Mouse (Mus musculus) adrenal gland, postnatal 14 days (tissue): ENCODE results near the gene Cyp17a1. TPM values are rescaled to one million over a fixed set of nuclear protein-coding genes. Genes with fewer than 3 reads are reported as not detected.
A peak's percentile ranks its signal among the peaks of the same experiment; 100 is the strongest.

ENCODE experiments used
- DNase-seq: peaks from one replicate; pipeline ENCODE4 v3.0.0; 2021; ENCODE audit warnings: mixed read lengths
- total RNA-seq: library from RNA; stranded (reverse); gene quantifications from 2 replicates; pipeline ENCODE4 v1.2.3, GENCODE M21; 2021

Gene Cyp17a1
- total RNA-seq, 1 experiment from 2014 or later, result 12.0 TPM

DNA sequence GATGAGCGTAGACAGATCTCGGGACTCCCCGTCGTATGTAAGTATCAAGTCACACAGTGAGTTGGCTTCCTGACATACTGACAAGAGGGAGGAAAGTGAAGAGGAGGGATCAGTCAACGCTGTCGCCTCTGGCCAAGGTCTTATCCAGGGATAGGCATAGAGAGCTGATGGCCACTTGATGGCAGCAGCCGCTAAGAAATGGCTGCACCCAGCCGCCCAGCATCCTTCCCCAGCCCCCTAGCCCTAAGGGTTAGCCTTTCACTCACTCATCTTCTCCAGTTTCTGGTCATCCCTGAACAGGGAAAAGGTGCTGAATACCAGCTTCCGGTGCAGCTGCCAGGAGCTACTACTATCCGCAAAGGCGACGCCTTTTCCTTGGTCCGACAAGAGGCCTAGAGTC, 2.3 kb downstream of the Cyp17a1 start:
- peak; percentile 77 for DNase-seq

DNA sequence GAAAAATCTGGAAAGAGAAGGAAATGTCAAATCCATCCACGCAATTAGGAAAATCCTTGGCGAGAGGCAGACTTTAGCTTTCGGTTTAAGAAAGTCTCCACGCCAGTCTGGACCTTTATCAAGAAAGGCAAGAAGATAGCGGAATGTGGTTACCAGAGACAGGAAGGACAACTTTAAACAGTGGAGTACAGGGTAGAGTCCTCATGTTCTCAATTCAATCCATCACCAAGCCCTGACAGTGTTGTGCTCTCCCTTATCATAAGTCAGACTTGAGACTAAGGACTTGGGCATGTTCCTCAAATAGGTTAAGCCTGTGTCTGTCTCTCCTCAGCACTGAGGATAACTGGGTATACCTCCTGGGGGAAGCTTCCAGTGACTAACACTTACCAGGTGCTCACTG, 3.2 kb downstream of the Cyp17a1 start:
- DNase-seq, result no peak

DNA sequence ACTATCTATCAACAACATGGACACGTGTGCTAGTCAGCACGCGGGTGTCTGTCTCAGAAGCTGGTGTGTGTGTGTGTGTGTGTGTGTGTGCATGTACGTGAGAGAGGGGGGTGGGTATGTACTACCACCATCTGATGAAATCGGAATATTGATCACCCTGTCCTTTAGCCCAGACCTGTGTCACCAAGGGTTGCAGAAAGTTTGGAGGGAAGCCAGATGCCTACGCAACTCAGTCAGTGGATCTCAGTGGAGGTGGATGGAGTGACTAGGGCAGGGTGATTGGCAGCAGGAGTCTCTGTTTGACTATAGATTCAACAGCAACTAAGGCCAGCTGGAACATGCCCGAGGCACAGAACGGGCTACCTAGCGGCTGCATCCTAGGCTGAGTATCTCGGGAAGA, 4.7 kb downstream of the Cyp17a1 start:
- DNase-seq, result peak; percentile 52

DNA sequence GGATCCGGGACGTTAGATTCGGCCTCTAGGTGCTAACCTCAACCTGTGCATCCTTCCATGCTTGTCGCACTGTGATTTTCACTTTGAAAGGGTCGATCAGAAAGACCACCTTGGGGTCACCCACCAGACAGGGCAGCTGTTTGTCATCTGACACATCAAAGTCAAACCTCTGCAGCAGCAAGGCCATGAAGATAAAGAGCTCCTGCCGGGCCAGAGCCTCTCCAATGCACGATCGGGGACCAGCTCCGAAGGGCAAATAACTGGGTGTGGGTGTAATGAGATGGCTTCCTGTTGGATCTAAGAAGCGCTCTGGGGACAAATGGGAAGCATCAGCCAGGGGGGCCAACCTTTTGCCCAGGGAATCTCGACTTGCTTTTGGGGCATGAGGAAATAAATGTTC, 5.7 kb downstream of the Cyp17a1 start:
- peak; percentile 49 for DNase-seq

DNA sequence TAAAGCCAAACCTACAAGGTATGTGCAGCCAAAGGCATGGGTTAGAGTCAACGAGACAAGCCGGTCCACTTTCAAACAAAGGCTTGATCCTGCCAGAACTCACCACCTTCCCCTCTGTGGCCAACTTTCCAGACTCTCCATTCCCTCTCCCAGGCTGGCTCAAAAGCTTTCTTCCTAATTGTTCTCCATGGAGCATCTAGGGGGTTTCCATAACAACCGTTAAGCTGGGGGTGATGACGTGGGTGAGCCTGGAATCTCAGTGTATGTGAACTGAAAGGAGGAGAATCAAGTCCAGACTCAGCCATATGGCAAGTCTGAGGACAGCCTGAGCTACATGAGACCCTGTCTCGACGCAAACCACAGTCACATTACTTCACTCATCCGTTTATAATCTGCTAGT, 7.5 kb downstream of the Cyp17a1 start:
- no peak for DNase-seq

DNA sequence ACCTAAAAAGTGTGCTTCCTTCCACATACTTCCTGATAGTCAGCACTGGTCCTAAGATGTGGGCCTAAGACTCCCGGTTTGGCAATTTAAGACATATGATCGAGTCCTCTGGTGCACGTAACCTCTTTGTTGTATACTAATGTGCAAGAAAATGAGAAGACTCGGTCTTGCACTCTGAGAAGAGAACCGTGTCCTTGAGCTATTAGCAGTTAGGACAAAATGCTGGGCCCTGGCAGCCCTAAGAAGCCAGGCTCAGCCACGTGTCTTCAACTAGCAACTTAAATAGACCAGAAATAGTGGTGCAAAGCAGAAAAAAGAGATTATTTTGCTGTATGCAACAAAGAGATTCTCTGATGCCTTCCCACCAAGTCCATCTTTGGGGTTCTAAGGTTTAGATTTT, 10.2 kb downstream of the Cyp17a1 start:
- DNase-seq, result no peak

DNA sequence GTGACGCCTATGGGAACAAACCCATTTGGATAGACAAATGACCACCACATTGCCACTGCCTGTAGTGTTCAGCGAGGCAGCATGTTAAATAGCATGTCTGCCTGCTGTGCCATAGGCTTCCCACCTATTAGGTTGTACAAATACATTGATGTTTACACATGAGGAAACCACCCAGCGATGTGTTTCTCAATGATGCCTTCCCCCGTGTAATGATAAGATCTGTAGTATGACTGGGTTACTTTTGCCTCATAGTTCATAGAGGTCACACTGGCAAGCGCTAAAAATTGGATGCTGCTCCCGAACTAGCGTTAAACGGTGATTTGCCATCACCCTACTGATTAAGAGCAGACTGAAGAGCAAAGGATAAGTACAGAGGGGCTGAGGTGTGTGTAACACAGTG, 10.8 kb downstream of the Cyp17a1 start:
- no peak for DNase-seq

DNA sequence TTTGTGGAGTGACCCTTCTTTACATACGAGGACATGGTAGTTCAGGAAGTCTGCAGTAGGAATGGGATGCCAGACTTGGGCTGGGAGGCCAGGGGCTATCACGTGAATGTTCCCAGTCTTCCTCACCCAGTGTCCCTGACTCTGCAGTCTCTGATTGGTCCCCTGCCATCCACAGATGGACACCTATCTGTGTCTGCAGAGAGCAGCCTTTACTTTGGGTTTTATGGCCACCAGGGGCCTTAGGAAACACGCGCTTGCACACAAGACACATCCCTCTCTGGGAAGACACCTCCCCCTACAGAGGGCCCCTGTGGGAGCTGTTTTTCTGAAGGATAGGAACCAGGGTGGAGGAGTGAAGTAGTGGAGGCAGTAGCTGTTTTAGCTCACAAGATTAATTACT, 11.5 kb downstream of the Cyp17a1 start:
- DNase-seq, result no peak

DNA sequence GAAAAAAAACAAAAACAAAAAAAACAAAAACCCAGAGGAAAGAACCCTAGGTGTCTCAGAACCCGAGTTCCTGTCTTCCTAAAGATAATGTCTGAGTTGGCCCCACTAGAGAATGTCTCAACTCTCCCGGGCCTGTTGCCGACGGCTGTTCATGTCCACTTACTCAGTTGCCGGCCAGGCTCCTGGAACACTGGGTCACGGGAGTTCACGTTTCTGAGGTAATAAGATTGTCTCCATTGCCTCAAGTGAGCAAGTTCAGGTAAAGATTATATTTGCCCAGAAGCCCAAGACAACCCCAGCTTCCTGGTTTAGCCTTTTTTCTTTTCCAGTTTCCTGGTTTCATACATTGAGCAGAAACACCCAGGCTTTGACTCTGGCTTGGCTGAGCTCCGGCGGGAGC, 14.1 kb downstream of the Cyp17a1 start:
- DNase-seq, result peak; percentile 62

DNA sequence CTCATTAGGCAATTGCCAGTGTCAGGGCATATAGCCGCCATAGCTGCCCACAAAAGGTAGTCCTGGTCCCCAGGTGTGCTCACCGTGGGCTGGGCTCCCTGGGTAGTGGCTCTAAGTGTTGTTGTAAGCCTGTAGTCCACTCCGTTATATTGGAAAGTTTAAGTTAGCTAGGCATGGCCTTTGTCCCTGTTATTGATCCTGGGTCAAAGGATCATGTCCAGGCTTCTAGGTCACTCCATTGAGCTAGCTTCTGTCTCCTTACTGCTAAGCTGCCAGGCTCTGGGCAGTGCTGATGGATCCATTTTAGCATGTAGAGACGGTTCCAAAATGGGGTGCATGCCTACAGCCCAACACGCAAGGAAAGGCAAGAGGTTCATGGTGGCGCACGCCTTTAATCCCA, 14.6 kb downstream of the Cyp17a1 start:
- DNase-seq, result no peak

DNA sequence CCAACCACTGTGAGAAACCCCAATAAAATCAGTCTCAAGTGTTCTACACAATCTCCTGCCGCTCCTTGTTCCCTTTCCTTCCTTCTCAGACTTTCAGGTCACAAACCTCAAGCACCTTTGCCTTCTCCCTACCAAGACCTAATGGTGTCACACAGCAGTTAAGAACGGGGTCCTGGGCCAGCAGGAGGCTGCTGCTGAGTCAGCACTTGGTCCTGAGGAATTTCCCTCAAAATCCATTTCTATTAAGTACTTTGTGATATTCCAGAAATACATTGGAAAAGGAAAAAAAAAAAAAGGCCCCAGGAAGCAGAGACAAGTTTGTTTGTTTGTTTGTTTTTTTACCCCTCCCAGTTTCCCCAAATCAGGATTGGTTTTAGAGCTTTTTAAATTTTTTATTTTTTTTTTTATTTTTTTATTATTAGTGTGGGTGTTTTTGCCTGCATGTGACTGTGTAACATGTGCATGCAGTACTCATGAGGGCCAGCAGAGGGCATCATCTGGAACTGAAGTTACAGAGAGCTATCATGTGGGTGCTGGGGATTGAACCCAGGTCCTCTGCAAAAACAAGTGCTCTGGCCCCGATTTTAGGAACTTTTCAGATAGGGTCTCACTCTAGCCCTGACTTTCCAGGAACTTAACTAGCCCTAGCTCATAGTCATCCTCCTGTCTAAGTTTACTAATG, 15.5 kb downstream of the Cyp17a1 start:
- DNase-seq, result peak; percentile 63

DNA sequence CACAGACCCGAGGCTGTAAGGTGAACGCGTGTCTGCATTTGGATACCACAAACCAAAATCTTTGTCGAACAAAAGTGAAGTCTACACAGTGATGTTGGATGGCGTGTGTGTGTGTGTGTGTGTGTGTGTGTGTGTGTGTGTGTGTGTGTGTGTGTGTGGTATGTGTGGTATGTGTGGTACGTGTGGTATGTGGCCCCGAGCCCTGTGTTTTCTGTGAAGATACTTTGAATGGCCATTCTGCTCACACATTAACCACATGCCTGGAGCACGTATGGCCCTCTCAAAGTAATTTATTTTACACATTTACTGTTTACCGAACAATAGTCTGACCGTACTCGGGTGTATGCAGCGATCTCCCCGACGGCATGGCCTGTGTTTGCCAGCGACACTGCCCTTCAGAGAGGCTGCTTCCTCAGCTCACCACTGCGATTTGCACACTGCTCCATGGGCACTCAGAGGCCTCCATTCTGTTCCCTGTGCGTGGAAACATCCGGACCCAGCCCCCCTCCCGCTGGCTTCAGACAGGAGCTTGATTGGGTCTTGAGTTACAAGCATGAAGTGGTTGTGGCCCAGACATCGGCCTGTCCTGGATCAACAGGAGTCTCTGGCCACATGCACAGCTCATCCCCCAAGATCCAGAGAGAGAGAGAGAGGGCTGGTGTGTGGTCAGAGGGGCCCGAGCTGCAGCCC, 16.7 kb downstream of the Cyp17a1 start:
- no peak for DNase-seq

DNA sequence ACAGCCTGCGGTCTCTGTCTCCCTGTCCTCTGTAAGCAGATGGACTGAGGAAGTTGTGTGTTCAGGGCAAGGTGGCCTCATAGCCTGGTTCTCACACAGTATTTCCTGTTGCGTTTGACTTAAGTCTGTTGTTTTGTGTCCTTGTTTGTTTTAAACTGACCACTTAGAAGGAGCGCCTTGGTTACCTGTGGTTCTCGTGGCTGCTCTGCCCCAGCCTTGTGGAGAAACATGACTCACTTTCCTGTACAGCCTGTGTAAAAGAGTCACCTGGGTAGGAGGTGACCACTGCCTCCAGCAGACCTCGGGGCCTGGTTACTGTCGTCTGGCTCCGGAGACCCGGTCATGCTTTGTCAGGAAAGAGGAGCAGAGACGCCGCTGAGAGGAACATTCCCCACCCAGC, 17.3 kb downstream of the Cyp17a1 start:
- no peak for DNase-seq

DNA sequence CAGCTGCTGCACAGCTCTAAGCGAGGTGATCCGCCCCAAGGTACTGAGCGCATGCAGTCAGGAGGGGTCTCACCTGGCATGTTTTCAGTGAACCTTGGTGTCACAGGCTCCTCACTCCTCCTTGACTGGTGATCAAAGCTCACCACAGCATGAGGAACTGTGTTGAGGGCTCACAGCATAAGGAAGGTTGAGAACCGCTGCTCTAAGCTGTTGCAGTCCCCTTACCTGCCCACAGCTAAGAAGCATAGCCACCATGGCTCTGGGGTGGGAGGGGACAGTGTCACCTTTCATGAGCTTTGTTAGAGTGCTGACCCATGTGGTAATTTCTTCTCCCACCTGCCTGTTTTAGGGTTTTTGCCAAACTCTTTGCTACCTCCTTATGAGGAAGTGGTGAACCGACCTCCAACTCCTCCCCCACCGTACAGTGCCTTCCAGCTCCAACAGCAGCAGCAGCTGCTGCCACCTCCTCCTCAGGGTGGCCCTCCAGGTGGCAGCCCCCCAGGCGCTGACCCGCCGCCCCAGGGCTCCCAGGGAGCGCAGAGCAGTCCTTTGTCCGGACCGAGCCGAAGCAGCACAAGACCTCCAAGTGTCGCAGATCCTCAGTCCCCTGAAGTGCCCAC, 19.2 kb downstream of the Cyp17a1 start:
- DNase-seq, result no peak

DNA sequence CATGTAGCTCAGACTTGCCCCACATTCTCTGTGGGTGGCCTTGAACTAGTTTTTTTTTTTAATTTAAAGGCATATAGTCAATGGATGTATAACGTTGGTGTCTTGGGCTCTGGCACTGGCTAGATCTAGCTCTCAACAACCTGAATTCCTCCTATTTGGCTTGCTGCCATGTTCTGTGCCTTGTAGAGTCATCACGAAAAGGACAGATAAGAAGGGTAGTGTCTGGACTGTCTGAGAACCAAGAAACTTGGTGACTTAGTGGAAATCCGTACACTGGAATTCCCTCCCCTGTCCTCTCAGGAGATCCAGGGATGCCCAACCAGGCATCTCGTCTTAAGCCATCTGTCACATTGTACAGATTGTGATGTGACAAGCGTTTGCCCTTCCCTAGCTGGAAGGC, 19.8 kb downstream of the Cyp17a1 start:
- no peak for DNase-seq

DNA sequence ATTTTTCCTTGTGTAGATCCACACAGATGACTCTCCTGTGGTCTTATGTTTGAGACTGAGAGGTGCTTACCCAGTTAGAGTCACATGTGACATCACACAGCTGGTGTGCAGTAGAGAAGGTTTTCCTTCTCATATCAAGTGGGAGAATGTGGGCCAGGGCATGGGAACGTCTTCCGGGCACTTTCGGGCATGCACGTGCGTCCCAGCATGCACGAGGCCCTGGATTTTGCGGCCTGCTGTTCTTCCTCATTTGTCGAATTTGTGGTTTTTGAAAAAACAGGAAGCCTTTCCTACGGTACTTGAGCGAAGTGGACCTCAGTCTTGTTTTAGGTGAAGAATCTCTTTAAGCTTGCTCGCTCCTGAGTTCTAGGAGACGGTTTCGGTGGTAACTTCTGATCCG, 24.4 kb downstream of the Cyp17a1 start:
- DNase-seq, result no peak

DNA sequence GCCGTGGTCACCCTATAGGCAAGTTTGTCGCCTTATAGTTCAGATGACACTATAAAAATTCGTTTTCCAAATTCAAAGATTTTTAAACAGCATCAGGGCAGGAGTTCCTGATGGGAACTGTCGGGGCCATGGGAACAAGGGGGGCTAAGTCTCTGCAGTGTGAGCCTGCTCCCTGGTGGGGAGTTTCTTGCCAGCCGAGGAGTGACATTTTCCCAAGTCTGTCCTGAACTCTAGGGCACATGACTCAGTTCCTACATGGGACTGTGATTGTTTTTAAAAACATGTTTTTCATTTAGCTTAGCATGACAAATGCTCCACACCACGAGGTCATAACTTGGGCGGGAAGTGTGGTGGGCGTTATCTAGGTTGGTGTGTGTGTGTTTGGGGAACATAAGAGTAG, 25.1 kb downstream of the Cyp17a1 start:
- peak; percentile 70 for DNase-seq

DNA sequence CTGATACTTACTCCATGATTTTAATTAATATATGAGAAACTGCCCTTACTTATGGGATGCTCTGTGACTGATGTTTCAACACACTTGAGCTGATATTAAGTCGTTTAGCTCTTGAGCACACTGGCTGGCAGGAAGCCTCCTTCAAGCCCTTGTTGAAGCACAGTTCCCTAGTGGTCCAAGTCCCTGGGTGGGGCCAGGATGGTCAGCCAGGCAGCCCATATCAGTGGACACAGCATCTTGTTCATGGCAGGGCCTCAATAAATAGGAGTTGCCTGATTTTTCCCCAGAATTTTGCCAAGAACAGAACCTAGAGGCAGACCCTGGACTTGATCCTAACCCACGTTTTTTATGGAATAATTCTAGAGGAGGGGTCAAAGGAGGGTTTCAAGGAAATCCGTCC, 25.7 kb downstream of the Cyp17a1 start:
- DNase-seq, result no peak

DNA sequence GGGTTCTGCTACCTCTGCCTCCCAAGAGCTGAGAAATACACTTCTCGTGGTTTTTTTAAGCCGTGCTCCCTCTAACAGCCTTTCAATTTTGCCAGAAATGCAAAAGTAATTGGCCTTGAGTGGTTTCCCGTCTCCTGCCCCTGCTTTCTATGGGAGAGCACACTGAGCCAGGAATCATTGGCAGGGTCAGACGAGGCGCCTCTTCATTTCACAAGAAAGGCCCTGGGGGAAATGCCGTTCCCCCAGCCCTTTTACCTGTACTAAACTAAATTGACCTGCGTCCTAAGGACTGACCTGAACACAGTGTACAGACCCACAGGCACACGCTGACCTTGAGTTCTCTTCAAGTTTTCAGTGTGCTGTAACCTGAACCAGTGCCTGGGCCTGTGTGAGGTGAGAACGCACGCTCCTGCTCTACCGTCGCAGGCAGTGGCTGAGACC, 26.9 kb downstream of the Cyp17a1 start:
- peak; percentile 65 for DNase-seq

DNA sequence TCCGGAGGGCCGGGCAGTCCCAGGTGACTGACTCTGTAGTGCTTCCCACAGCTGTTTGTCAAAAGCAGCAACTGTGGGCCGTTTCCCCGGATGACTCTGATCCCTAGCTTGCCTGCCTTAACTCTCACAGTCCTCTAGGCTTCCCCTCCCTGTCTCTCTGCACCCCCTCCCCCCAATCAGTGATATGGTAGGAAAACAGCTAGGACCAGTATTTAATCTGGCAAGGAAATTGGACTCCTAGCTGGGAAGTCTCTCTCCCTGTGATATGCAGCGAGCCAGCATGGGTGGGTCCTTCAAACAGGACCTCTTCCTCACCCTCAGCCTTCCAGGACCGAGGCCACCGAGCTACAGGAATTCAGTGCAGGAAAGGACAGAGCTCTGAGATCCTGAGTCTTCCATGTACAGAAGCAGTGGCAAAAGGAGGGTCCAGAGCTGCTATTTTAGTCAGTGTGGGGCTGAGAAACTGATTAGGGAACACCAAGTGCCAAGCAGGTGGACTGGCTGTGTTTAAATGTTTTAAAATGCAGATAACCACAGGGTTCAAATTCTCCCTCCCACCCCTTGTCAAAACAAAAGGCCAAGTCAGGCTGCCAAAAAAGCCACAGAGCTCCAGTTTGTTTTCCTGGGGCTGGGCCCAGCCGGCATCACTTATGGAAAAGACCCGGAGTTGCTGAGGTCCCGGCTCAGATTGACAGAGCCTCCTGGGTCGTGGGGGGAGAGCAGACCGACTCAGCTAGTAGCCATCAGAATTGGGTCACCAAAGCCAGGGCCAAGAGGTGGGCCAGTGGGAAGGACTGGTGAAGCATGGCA, 28.0 kb downstream of the Cyp17a1 start:
- DNase-seq, result peak; percentile 56

DNA sequence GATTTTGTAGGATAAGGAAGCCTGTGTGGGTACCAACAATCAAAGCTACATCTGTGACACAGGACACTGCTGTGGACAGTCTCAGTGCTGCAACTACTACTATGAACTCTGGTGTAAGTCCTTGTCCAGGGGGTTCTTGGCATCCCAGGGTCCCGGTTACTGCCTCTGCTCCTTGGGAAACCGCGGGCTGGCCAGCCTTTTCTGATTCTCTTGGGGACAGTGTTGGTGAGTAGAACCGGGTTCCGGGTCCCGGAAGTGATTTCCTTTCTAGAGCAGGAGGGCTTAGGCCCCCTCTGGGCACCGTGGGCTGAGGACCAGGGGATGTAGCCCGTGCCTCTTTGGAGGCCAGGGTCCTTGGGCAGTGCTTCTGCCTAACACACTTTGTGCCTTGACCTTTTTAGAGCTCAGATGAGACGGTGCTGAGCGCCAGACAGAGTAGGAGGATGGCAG, 28.6 kb downstream of the Cyp17a1 start:
- DNase-seq, result no peak

DNA sequence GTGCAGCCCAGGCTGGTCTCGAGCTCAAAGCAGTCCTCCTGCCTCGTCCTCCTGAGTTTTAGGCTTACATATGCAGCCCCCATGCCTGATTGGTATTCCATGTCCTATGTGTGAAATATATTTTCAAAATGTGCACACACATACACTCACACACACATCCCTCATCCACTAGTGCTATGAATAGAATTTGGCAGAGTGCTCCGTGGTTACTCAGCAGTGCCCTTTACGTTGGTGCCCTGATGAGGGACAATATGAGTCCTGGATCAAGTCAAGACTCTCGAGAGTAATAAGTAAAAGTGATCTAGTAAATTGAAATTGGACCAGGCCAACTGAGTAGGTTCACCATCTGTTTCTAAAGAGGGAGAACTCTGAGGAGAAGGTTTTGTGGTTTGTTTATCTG, 29.7 kb downstream of the Cyp17a1 start:
- DNase-seq, result no peak
